Mouse (Mus musculus) fibroblast of lung, adult 2 months (primary cell): ENCODE measurements around the gene Tph1.

ENCODE experiments used
- DNase-seq: peaks from one replicate; pipeline ENCODE4 v3.0.0-alpha.2; 2011; ENCODE audit warnings: low read depth

Tph1 gene

DNA sequence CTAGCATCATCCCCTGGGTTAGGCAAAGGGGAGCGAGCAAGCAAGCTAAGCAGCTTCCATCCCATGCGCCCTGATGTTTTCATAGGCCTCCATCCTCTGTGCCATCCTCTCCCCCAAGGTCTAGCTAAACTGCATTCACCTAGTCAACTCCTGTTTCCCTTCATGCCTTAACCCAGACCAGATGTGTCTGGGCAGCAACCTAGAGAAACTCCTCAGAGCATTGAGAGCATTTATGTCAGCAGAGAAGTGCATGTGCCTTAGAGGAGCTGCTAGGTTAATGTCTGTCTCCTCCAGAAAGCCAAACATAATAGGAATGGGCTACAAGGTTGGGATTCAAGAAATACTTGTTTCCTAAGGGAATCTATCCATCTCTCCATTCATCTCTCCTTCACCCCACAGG is 75.3 kb downstream of the Tph1 start:
- no peak for DNase-seq
